7 mouse cellular contexts compared by ENCODE assay signal in genomic region chr16:8906115-8906514, GRCm38 (mm10).
DNase-seq lines count a peak whose midpoint lies in the region; ATAC-seq and TF ChIP-seq lines count a peak whose summit lies in the region.
"Not testable (repeated sequence)": the region's sequence is repeated elsewhere in the genome, so short reads cannot be mapped to it uniquely, and the experiment has no call there.

No protein-coding gene starts in this region.

- TF ChIP-seq EP300 in MEL (IDR thresholded peaks at IDR 0.05; ENCODE audit: low read depth in 1 of 2, low read length in 2 of 2) = not testable (repeated sequence)

- DNase-seq in MEL (ENCODE audit: low read depth, low spot score) = peak; percentile 11
- DNase-seq in embryo, embryonic 10 days (ENCODE audit: low spot score) = peak; percentile 38
- DNase-seq in embryonic facial prominence, embryonic 10.5 days (ENCODE audit: low spot score) = peak; percentile 39
- DNase-seq in forelimb bud, embryonic 11.5 days (ENCODE audit: low read depth, low spot score) = peak; percentile 8
- peak; percentile 49 for DNase-seq in limb, embryonic 10.5 days (ENCODE audit: low spot score)
- DNase-seq in lung, embryonic 14.5 days = peak; percentile 41
- peak; percentile 34 for DNase-seq in retina, postnatal 1 day

- not testable (repeated sequence) for H3K9ac ChIP-seq in MEL (ENCODE audit: control insufficient read depth, low read depth, low read length, poor library complexity, severe bottlenecking); lung, embryonic 14.5 days

- not testable (repeated sequence) for H3K4me3 ChIP-seq in MEL (ENCODE audit: control insufficient read depth in 1 of 2, insufficient read depth in 1 of 2, low read depth in 2 of 2, low read length in 2 of 2); embryonic facial prominence, embryonic 10.5 days; limb, embryonic 10.5 days; lung, embryonic 14.5 days (ENCODE audit: low read depth, low read length)

- not testable (repeated sequence) for TF ChIP-seq CTCF in MEL (IDR thresholded peaks at IDR 0.05 in 2 of 3, conservative IDR thresholded peaks at IDR 0.05 in 1 of 3; ENCODE audit: control insufficient read depth in 1 of 3, insufficient read depth in 1 of 3, low read depth in 2 of 3, low read length in 3 of 3, poor library complexity in 1 of 3, severe bottlenecking in 1 of 3); lung, embryonic 14.5 days (IDR thresholded peaks at IDR 0.05; ENCODE audit: low read depth)

- H3K36me3 ChIP-seq in MEL (ENCODE audit: control insufficient read depth in 1 of 2, insufficient read depth in 2 of 2, low read length in 2 of 2); embryonic facial prominence, embryonic 10.5 days (replicated peaks); limb, embryonic 10.5 days; lung, embryonic 14.5 days (ENCODE audit: insufficient read depth): not testable (repeated sequence)

- WGBS in embryonic facial prominence, embryonic 10.5 days = 15% methylated on average over 2 of the region's 2 CpGs
- whole genome bisulfite sequencing in limb, embryonic 10.5 days = 18% methylated on average over 2 of the region's 2 CpGs
- 10% methylated on average over 2 of the region's 2 CpGs for WGBS in lung, embryonic 14.5 days

- not testable (repeated sequence) for H3K9me3 ChIP-seq in MEL (replicated peaks; ENCODE audit: insufficient read depth, low read length); embryonic facial prominence, embryonic 10.5 days; limb, embryonic 10.5 days (replicated peaks); lung, embryonic 14.5 days (ENCODE audit: low read depth, low read length)

- not testable (repeated sequence) for H3K79me2 ChIP-seq in MEL (ENCODE audit: control insufficient read depth, insufficient read depth, low read length, poor library complexity)

- H3K4me1 ChIP-seq in MEL (ENCODE audit: control insufficient read depth in 1 of 2, insufficient read depth in 2 of 2, low read length in 2 of 2); embryonic facial prominence, embryonic 10.5 days; limb, embryonic 10.5 days; lung, embryonic 14.5 days (ENCODE audit: insufficient read depth): not testable (repeated sequence)

- TF ChIP-seq POLR2A in MEL (IDR thresholded peaks at IDR 0.05; ENCODE audit: control insufficient read depth in 1 of 2, insufficient read depth in 1 of 2, low read depth in 1 of 2, low read length in 2 of 2, poor library complexity in 1 of 2) = not testable (repeated sequence)

- ATAC-seq in lung, embryonic 14.5 days (ENCODE audit: insufficient read depth) = not testable (repeated sequence)

- H3K4me2 ChIP-seq in lung, embryonic 14.5 days = not testable (repeated sequence)

- H3K27me3 ChIP-seq in MEL (ENCODE audit: control insufficient read depth in 1 of 2, insufficient read depth in 2 of 2, low read length in 2 of 2); embryonic facial prominence, embryonic 10.5 days (replicated peaks; ENCODE audit: low read depth, poor library complexity, severe bottlenecking); limb, embryonic 10.5 days (ENCODE audit: low read depth, poor library complexity, severe bottlenecking); lung, embryonic 14.5 days (ENCODE audit: insufficient read depth, low read length): not testable (repeated sequence)

- not testable (repeated sequence) for H3K27ac ChIP-seq in MEL (ENCODE audit: control insufficient read depth, low read depth, low read length); embryonic facial prominence, embryonic 10.5 days (replicated peaks); limb, embryonic 10.5 days; lung, embryonic 14.5 days (ENCODE audit: low read depth)

- TF ChIP-seq RAD21 in MEL (IDR thresholded peaks at IDR 0.05; ENCODE audit: low read depth, low read length) = not testable (repeated sequence)
